16 mouse cellular contexts compared by ENCODE assay signal in the genomic region with DNA sequence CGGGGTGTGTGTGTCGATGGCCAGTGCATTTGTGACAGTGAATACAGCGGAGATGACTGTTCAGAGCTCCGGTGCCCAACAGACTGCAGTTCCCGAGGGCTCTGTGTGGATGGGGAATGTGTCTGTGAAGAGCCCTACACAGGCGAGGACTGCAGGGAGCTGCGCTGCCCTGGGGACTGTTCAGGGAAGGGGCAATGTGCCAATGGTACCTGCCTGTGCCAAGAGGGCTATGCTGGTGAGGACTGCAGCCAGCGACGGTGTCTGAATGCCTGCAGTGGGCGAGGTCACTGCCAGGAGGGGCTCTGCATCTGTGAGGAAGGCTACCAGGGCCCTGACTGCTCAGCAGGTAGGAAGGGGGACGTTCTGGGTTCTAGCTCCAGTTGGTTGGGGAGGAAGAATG.
DNase-seq lines count a peak whose midpoint lies in the region; ATAC-seq lines count a peak whose summit lies in the region.
"Had no signal": no experiment of that assay in that cellular context is flagged by ENCODE, and none has a peak within 500 bp of the region (broad histone marks: within the 10 kb centered on the region; RNA-seq: fewer than 3 reads in every experiment).

No protein-coding gene starts in this region.

- no peak overlapping the region for H3K9ac ChIP-seq in embryonic facial prominence, embryonic 15.5 days
- H3K9ac ChIP-seq in hindbrain, embryonic 16.5 days (ENCODE audit: low read depth, low read length), result no peak overlapping the region
- no peak overlapping the region for H3K9ac ChIP-seq in hindbrain, embryonic 12.5 days
- H3K9ac ChIP-seq: heart, embryonic 13.5 days; limb, embryonic 15.5 days; stomach, embryonic 15.5 days had no signal

- H3K4me2 ChIP-seq in embryonic facial prominence, embryonic 15.5 days (replicated peaks), result no peak overlapping the region
- no peak overlapping the region for H3K4me2 ChIP-seq in hindbrain, embryonic 16.5 days (ENCODE audit: low read length)
- H3K4me2 ChIP-seq in hindbrain, embryonic 12.5 days (replicated peaks), result no peak overlapping the region
- H3K4me2 ChIP-seq: heart, embryonic 13.5 days; limb, embryonic 15.5 days; stomach, embryonic 15.5 days had no signal

- no peak for DNase-seq in embryonic facial prominence, embryonic 10.5 days (ENCODE audit: low spot score)
- DNase-seq in cerebellum, postnatal 14 days, result peak; percentile 41 to 42
- DNase-seq in urinary bladder, adult 2 months (ENCODE audit: low spot score), result no peak
- DNase-seq: gastrocnemius, adult 2 months; thymus, postnatal 14 days had no signal

- H3K27ac ChIP-seq in embryonic facial prominence, embryonic 15.5 days (replicated peaks), result no peak overlapping the region
- no peak overlapping the region for H3K27ac ChIP-seq in embryonic facial prominence, embryonic 10.5 days (replicated peaks)
- no peak overlapping the region for H3K27ac ChIP-seq in hindbrain, embryonic 16.5 days (ENCODE audit: low read depth, low read length)
- no peak overlapping the region for H3K27ac ChIP-seq in hindbrain, embryonic 12.5 days
- H3K27ac ChIP-seq: gastrocnemius, adult 2 months; heart, embryonic 13.5 days; limb, embryonic 15.5 days; stomach, embryonic 15.5 days had no signal

- no peak overlapping the region for H3K4me3 ChIP-seq in embryonic facial prominence, embryonic 15.5 days (replicated peaks)
- H3K4me3 ChIP-seq in embryonic facial prominence, embryonic 10.5 days, result no peak overlapping the region
- H3K4me3 ChIP-seq in hindbrain, embryonic 16.5 days (ENCODE audit: low read length), result no peak overlapping the region
- no peak overlapping the region for H3K4me3 ChIP-seq in hindbrain, embryonic 12.5 days
- H3K4me3 ChIP-seq: gastrocnemius, adult 2 months; heart, embryonic 13.5 days; limb, embryonic 15.5 days; stomach, embryonic 15.5 days had no signal

- ATAC-seq in embryonic facial prominence, embryonic 15.5 days (ENCODE audit: insufficient number of reproducible peaks, low FRiP score, low TSS enrichment, low read depth), result 0 out of 2 replicates have a peak, but pooled peaks have one; percentile 24
- peak; percentile 64 for ATAC-seq in hindbrain, embryonic 16.5 days
- no peak for ATAC-seq in hindbrain, embryonic 12.5 days (ENCODE audit: low FRiP score)
- peak; percentile 51; the same call in 1 of the 2 replicates for ATAC-seq in cerebellum, adult (ENCODE audit: insufficient number of reproducible peaks, low FRiP score, low TSS enrichment)
- no peak for ATAC-seq in megakaryocyte progenitor cell, adult 5-6 weeks (replicated peaks; ENCODE audit: poor library complexity)
- ATAC-seq: inflammation-experienced regulatory T-cells, adult 6 months; midbrain, embryonic 16.5 days; Patski had no signal

- no peaks in the 10 kb centered on the region for H3K36me3 ChIP-seq in embryonic facial prominence, embryonic 15.5 days
- no peaks in the 10 kb centered on the region for H3K36me3 ChIP-seq in embryonic facial prominence, embryonic 10.5 days (replicated peaks)
- no peaks in the 10 kb centered on the region for H3K36me3 ChIP-seq in hindbrain, embryonic 16.5 days (ENCODE audit: control insufficient read depth, insufficient read depth, low read length)
- H3K36me3 ChIP-seq in hindbrain, embryonic 12.5 days, result no peaks in the 10 kb centered on the region
- H3K36me3 ChIP-seq: heart, embryonic 13.5 days; limb, embryonic 15.5 days; stomach, embryonic 15.5 days had no signal

- H3K27me3 ChIP-seq in embryonic facial prominence, embryonic 15.5 days, result no peaks in the 10 kb centered on the region
- H3K27me3 ChIP-seq in embryonic facial prominence, embryonic 10.5 days (replicated peaks; ENCODE audit: low read depth, poor library complexity, severe bottlenecking), result no peaks in the 10 kb centered on the region
- H3K27me3 ChIP-seq in hindbrain, embryonic 16.5 days (replicated peaks; ENCODE audit: control insufficient read depth, insufficient read depth, low read length), result no peaks in the 10 kb centered on the region
- H3K27me3 ChIP-seq in hindbrain, embryonic 12.5 days, result no peaks in the 10 kb centered on the region
- H3K27me3 ChIP-seq: heart, embryonic 13.5 days; limb, embryonic 15.5 days; stomach, embryonic 15.5 days had no signal

- WGBS in embryonic facial prominence, embryonic 15.5 days, result 83% methylated on average over 11 of the region's 11 CpGs
- WGBS in embryonic facial prominence, embryonic 10.5 days, result 83% methylated on average over 11 of the region's 11 CpGs
- 80% methylated on average over 11 of the region's 11 CpGs for WGBS in hindbrain, embryonic 16.5 days
- 83% methylated on average over 11 of the region's 11 CpGs for WGBS in hindbrain, embryonic 12.5 days

- no peaks in the 10 kb centered on the region for H3K4me1 ChIP-seq in embryonic facial prominence, embryonic 15.5 days
- H3K4me1 ChIP-seq in embryonic facial prominence, embryonic 10.5 days, result no peaks in the 10 kb centered on the region
- H3K4me1 ChIP-seq in hindbrain, embryonic 16.5 days (ENCODE audit: control insufficient read depth, insufficient read depth, low read depth, low read length), result no peaks in the 10 kb centered on the region
- no peaks in the 10 kb centered on the region for H3K4me1 ChIP-seq in hindbrain, embryonic 12.5 days
- H3K4me1 ChIP-seq: heart, embryonic 13.5 days; limb, embryonic 15.5 days; stomach, embryonic 15.5 days had no signal

- no peaks in the 10 kb centered on the region for H3K9me3 ChIP-seq in embryonic facial prominence, embryonic 15.5 days (replicated peaks)
- no peaks in the 10 kb centered on the region for H3K9me3 ChIP-seq in embryonic facial prominence, embryonic 10.5 days
- H3K9me3 ChIP-seq in hindbrain, embryonic 16.5 days (ENCODE audit: control insufficient read depth, low read length), result no peaks in the 10 kb centered on the region
- no peaks in the 10 kb centered on the region for H3K9me3 ChIP-seq in hindbrain, embryonic 12.5 days (replicated peaks)
- H3K9me3 ChIP-seq: limb, embryonic 15.5 days; stomach, embryonic 15.5 days had no signal

Comparison
In these comparisons a context has a peak if more than half of its experiments do, and no peak if none do; other contexts are left out.
1. ATAC-seq: peak in embryonic facial prominence, embryonic 15.5 days (single experiment), hindbrain, embryonic 16.5 days (single experiment) and cerebellum, adult (single experiment); none in hindbrain, embryonic 12.5 days (single experiment) and megakaryocyte progenitor cell, adult 5-6 weeks (single experiment).
2. DNase-seq: peak in cerebellum, postnatal 14 days (2 of 2); none in embryonic facial prominence, embryonic 10.5 days (single experiment) and urinary bladder, adult 2 months (single experiment).